Mouse (Mus musculus): ENCODE results near the gene Pagr1b. TPM values are rescaled to one million over a fixed set of nuclear protein-coding genes. Genes with fewer than 3 reads are reported as not detected.

Gene Pagr1b
- total and polyA plus RNA-seq, 3 experiments = 0.39 to 4.5 TPM; not detected in 1

DNA sequence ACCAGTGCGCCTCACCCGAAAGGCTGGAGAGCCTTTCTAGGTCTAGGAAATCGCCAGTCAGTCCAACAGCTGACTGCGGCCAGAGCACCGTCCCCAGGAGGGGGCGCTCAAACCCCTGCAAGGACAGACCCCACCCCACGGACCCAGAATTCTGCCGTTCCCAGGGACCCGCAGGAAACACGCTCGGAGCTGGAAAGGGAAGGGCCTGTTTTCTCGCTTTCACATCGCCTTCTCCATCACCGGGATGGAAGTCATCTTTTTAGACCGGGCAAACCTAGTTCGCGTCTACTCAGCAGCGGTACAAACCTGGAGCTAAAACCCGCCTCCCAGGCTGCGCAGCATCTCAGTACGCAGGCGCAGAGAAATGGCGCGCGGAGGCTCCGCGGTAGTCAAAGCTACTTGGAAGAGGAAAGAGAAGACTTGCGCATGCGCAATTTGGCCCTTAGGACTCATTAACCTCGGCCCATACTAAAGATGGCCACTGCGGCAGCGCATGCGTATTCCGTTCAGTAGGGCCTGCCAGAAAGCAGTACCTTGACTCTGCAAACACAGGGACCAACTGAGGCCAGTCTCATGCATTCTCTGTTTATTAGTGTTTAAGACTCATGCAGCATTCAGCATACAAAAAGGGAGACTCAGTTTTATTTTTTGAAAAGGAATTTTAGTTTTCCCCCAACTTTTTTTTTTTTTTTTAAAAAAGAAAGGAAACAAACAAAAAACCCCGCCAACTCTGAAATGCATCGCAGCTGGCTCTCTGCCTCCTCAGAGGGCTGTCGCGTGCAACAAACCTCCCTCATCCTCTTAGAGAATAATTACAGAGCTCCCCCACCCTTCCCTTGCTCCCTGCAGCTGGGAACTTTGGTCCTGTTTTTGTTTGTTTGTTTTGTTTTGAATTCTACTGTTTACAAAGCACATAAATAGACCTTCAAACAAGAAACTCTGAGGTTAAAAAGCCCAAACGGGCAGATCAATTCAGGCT, 976 bp upstream of the Pagr1b start, which contains the start of gene Pagr1a (continued):
- TF ChIP-seq ETS1 (IDR thresholded peaks at IDR 0.05; ENCODE audit: low read depth, low read length) (0 out of 2 replicates have a peak, but pooled peaks have one; percentile 29), SIN3A (IDR thresholded peaks at IDR 0.05; ENCODE audit: low read length) (peak; percentile 76), EP300 (IDR thresholded peaks at IDR 0.05; ENCODE audit: low read depth in 1 of 2, low read length in 2 of 2) (no peak), BHLHE40 (IDR thresholded peaks at IDR 0.05; ENCODE audit: borderline replicate concordance, low read depth, low read length) (no peak; the same call in 1 of the 2 replicates), RAD21 (IDR thresholded peaks at IDR 0.05; ENCODE audit: low read depth, low read length) (peak; percentile 31)

DNA sequence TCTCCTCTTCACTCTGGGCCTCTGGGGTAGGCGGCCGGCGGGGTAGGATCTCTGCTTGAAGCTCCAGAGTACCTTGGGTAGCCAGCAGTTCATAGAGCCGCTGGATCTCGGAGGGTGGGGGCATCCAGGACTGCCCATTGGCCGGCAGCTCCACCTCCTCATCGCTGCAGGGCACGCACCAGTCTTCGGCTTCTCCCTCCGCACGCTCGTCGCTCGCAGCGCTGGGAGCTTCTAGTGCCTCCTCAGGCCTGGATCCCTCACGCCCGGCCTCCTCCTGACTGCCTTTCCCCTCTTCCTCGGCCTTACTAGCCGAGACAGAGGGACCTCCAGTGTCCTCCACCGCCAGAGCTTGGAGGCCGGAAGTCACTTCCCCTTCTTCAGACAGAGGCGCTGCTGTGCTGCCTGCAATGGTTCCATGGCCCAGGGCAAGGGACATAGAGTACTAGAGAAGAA, 228 bp upstream of the Pagr1b start:
- Histone ChIP-seq H3K27me3 (ENCODE audit: control insufficient read depth in 1 of 2, insufficient read depth in 2 of 2, low read length in 2 of 2) (no peaks in the 10 kb centered on the region), H3K9ac (ENCODE audit: control insufficient read depth, low read depth, low read length, poor library complexity, severe bottlenecking) (peak overlapping the region; percentile 99), H3K9me3 (replicated peaks; ENCODE audit: insufficient read depth, low read length) (no peaks in the 10 kb centered on the region), H3K4me3 (ENCODE audit: control insufficient read depth in 1 of 2, insufficient read depth in 1 of 2, low read depth in 2 of 2, low read length in 2 of 2) (peak overlapping the region; percentile 68 to 99), H3K4me1 (ENCODE audit: control insufficient read depth in 1 of 2, insufficient read depth in 2 of 2, low read length in 2 of 2) (peaks cover 0 to 10% of the 10 kb centered on the region in 2 experiments; a peak in 3 of 4 replicates), H3K27ac (ENCODE audit: control insufficient read depth, low read depth, low read length) (peak overlapping the region; percentile 96), H3K36me3 (ENCODE audit: control insufficient read depth in 1 of 2, insufficient read depth in 2 of 2, low read length in 2 of 2) (peaks cover 0 to 10% of the 10 kb centered on the region in 2 experiments; a peak in 2 of 4 replicates), H3K79me2 (ENCODE audit: control insufficient read depth, insufficient read depth, low read length, poor library complexity) (peaks cover 36% of the 10 kb centered on the region)
- no peak for DNase-seq (ENCODE audit: low read depth, low spot score)
- TF ChIP-seq KAT2A (conservative IDR thresholded peaks at IDR 0.05; ENCODE audit: low read depth, low read length) (no peak), TBP (IDR thresholded peaks at IDR 0.05; ENCODE audit: low read depth, low read length) (0 out of 2 replicates have a peak, but pooled peaks have one; percentile 5), E2F4 (IDR thresholded peaks at IDR 0.05; ENCODE audit: borderline replicate concordance, low read depth, low read length) (no peak), MYC (IDR thresholded peaks at IDR 0.05; ENCODE audit: low read depth, low read length) (no peak), ETS1 (IDR thresholded peaks at IDR 0.05; ENCODE audit: low read depth, low read length) (no peak), USF1 (IDR thresholded peaks at IDR 0.05; ENCODE audit: low read depth, low read length) (no peak), HCFC1 (IDR thresholded peaks at IDR 0.05; ENCODE audit: low read depth, low read length) (no peak), ZKSCAN1 (IDR thresholded peaks at IDR 0.05; ENCODE audit: low read depth, low read length) (no peak), NRF1 (IDR thresholded peaks at IDR 0.05; ENCODE audit: insufficient read depth, low read depth, low read length, poor library complexity, severe bottlenecking) (0 out of 2 replicates have a peak, but pooled peaks have one; percentile 4), RCOR1 (IDR thresholded peaks at IDR 0.05; ENCODE audit: low read depth, low read length) (no peak), SMC3 (IDR thresholded peaks at IDR 0.05; ENCODE audit: low read depth, low read length) (no peak), SIN3A (IDR thresholded peaks at IDR 0.05; ENCODE audit: low read length) (no peak; the same call in 1 of the 2 replicates), CHD2 (IDR thresholded peaks at IDR 0.05; ENCODE audit: low read length) (no peak), EP300 (IDR thresholded peaks at IDR 0.05; ENCODE audit: low read depth in 1 of 2, low read length in 2 of 2) (no peak), USF2 (IDR thresholded peaks at IDR 0.05; ENCODE audit: borderline replicate concordance in 1 of 2, insufficient read depth in 1 of 2, low read depth in 1 of 2, low read length in 2 of 2) (no peak), POLR2AphosphoS2 (IDR thresholded peaks at IDR 0.05; ENCODE audit: low read length) (no peak; the same call in 1 of the 2 replicates), NELFE (IDR thresholded peaks at IDR 0.05; ENCODE audit: low read depth, low read length) (peak; percentile 8), ELF1 (IDR thresholded peaks at IDR 0.05; ENCODE audit: low read depth, low read length) (peak; percentile 77), MYB (IDR thresholded peaks at IDR 0.05; ENCODE audit: low read depth, low read length) (no peak), ZNF384 (IDR thresholded peaks at IDR 0.05; ENCODE audit: low read depth, low read length) (no peak), TCF12 (IDR thresholded peaks at IDR 0.05; ENCODE audit: low read depth, low read length) (peak; percentile 33; the same call in 1 of the 2 replicates), CTCF (IDR thresholded peaks at IDR 0.05 in 2 of 3, conservative IDR thresholded peaks at IDR 0.05 in 1 of 3; ENCODE audit: control insufficient read depth in 1 of 3, insufficient read depth in 1 of 3, low read depth in 2 of 3, low read length in 3 of 3, poor library complexity in 1 of 3, severe bottlenecking in 1 of 3) (no peak), ZMIZ1 (IDR thresholded peaks at IDR 0.05; ENCODE audit: low read depth, low read length) (peak; percentile 74; the same call in 1 of the 2 replicates), POLR2AphosphoS5 (IDR thresholded peaks at IDR 0.05; ENCODE audit: borderline replicate concordance, low read depth, low read length) (no peak), MAZ (IDR thresholded peaks at IDR 0.05; ENCODE audit: low read depth, low read length) (no peak; the same call in 1 of the 2 replicates), RAD21 (IDR thresholded peaks at IDR 0.05; ENCODE audit: low read depth, low read length) (no peak), CHD1 (IDR thresholded peaks at IDR 0.05; ENCODE audit: low read depth, low read length) (peak; percentile 90; the same call in 1 of the 2 replicates), JUND (IDR thresholded peaks at IDR 0.05; ENCODE audit: low read depth, low read length) (no peak), POLR2A (IDR thresholded peaks at IDR 0.05; ENCODE audit: control insufficient read depth in 1 of 2, insufficient read depth in 1 of 2, low read depth in 1 of 2, low read length in 2 of 2, poor library complexity in 1 of 2) (peak in 1 of 2 experiments; percentile 16; a peak in 1 of 4 replicates), TAL1 (IDR thresholded peaks at IDR 0.05; ENCODE audit: low read length) (no peak)
